Mouse (Mus musculus): ENCODE data around the gene Snd1.

DNA sequence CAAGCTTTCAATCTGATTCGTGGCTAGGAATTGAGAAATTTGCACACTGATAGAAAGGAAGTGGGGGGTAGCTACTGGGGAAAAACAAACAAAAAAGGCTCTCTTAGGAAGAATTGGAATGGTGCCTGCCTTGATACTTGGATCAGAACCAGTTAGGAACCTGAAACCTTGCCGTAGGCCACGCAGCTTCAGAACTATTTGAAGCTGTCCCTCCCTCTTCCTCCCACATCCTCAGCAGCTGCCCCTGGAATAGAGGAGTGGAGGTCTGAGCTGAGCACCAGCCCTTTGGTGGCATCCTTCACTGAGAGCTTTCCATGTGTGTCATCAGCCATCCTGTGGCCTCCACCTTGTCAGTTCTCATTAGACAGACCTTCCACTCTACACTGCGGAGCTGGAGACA is 370.7 kb downstream of the Snd1 start:
- TF ChIP-seq POLR2AphosphoS2 (IDR thresholded peaks at IDR 0.05; ENCODE audit: insufficient read length, low read depth) (peak; percentile 21), E2F4 (IDR thresholded peaks at IDR 0.05; ENCODE audit: insufficient read depth) (no peak), POLR2A (IDR thresholded peaks at IDR 0.05; ENCODE audit: insufficient read length, low read depth) (peak; percentile 45), TCF12 (IDR thresholded peaks at IDR 0.05; ENCODE audit: insufficient read depth, poor library complexity, severe bottlenecking) (peak; percentile 64), USF1 (IDR thresholded peaks at IDR 0.05; ENCODE audit: low read depth) (no peak), REST (IDR thresholded peaks at IDR 0.05; ENCODE audit: insufficient read depth, insufficient read length) (no peak), MAX (IDR thresholded peaks at IDR 0.05; ENCODE audit: low read depth) (no peak), CEBPB (IDR thresholded peaks at IDR 0.05; ENCODE audit: insufficient read depth, poor library complexity, severe bottlenecking) (peak; percentile 95), TCF3 (IDR thresholded peaks at IDR 0.05; ENCODE audit: insufficient read length, low read depth) (peak; percentile 12), MYOG (IDR thresholded peaks at IDR 0.05; ENCODE audit: control insufficient read depth in 1 of 3, insufficient read depth in 1 of 3, insufficient read length in 2 of 3, low read depth in 2 of 3) (peak; percentile 74 to 97 (median 83)), SRF (IDR thresholded peaks at IDR 0.05; ENCODE audit: control insufficient read depth, insufficient read length, low read depth) (no peak)

Data from myocyte (in vitro differentiated cells).